Mouse (Mus musculus) monocyte, adult 5-6 weeks (primary cell): ENCODE results near the gene Rxrg. TPM values are rescaled to one million over a fixed set of nuclear protein-coding genes. Genes with fewer than 3 reads are reported as not detected.

Experiments
- ATAC-seq: fragments of 153-309, 156-312 bp; replicated peaks from 2 replicates; pipeline ENCODE4 v1.8.0; 2017; ENCODE audit warnings: mild to moderate bottlenecking; ENCODE audit not compliant: low TSS enrichment, insufficient number of reproducible peaks, severe bottlenecking, poor library complexity, low FRiP score
- total RNA-seq: library from RNA; stranded (forward); fragments of 200-1000, 200-491, 200-594 nt; gene quantifications from 3 replicates; pipeline ENCODE4 v1.2.3, GENCODE M21; 2017

The Rxrg gene
- not detected in 3 replicates for total RNA-seq

- ATAC-seq = no peak
These were observed at the start of gene Rxrg for GRCm38 (mm10) chr1:167598255-167599081. Rxrg (plus strand) TSS chr1:167598384.

- no peak for ATAC-seq
These were observed 48.9 kb upstream of the Rxrg start for GRCm38 (mm10) chr1:167549324-167549723.

GRCm38 (mm10) chr1:167551601-167552000, 46.6 kb upstream of the Rxrg start:
- 0 out of 2 replicates have a peak, but pooled peaks have one; percentile 14 for ATAC-seq

GRCm38 (mm10) chr1:167553959-167554526, 44.1 kb upstream of the Rxrg start:
- no peak for ATAC-seq

GRCm38 (mm10) chr1:167566571-167566970, 31.6 kb upstream of the Rxrg start:
- no peak for ATAC-seq

- no peak for ATAC-seq
These were observed 19.1 kb upstream of the Rxrg start for GRCm38 (mm10) chr1:167579131-167579530.

GRCm38 (mm10) chr1:167583195-167583594, 15.0 kb upstream of the Rxrg start:
- no peak for ATAC-seq

GRCm38 (mm10) chr1:167583888-167584287, 14.3 kb upstream of the Rxrg start:
- ATAC-seq = no peak

- ATAC-seq = no peak
These were observed 9.2 kb upstream of the Rxrg start for GRCm38 (mm10) chr1:167588747-167589558.

- no peak for ATAC-seq
These were observed 6.0 kb upstream of the Rxrg start for GRCm38 (mm10) chr1:167592175-167592574.

GRCm38 (mm10) chr1:167599211-167599735, 1.1 kb downstream of the Rxrg start:
- ATAC-seq = no peak

GRCm38 (mm10) chr1:167608201-167608741, 10.1 kb downstream of the Rxrg start:
- no peak for ATAC-seq

- ATAC-seq = no peak
These were observed 18.9 kb downstream of the Rxrg start for GRCm38 (mm10) chr1:167617131-167617530.

GRCm38 (mm10) chr1:167617995-167618489, 19.9 kb downstream of the Rxrg start:
- ATAC-seq = no peak

GRCm38 (mm10) chr1:167620206-167620795, 22.1 kb downstream of the Rxrg start:
- ATAC-seq = no peak; the same call in 1 of the 2 replicates

- no peak for ATAC-seq
These were observed 26.9 kb downstream of the Rxrg start for GRCm38 (mm10) chr1:167625098-167625497.

- no peak for ATAC-seq
These were observed 33.6 kb downstream of the Rxrg start for GRCm38 (mm10) chr1:167631765-167632164.

GRCm38 (mm10) chr1:167635702-167636101, 37.5 kb downstream of the Rxrg start:
- ATAC-seq = no peak
